Comparison of ENCODE assay signal across 9 mouse cellular contexts in genomic region chr11:116623281-116624124, GRCm38 (mm10). TPM values are rescaled to one million over a fixed set of nuclear protein-coding genes. Genes with fewer than 3 reads are reported as not detected.
A peak's percentile ranks its signal among the peaks of the same experiment; 100 is the strongest.
DNase-seq lines count a peak whose midpoint lies in the region; ATAC-seq and TF ChIP-seq lines count a peak whose summit lies in the region.
"Had no signal": no experiment of that assay in that cellular context is flagged by ENCODE, and none has a peak within 500 bp of the region (broad histone marks: within the 10 kb centered on the region; RNA-seq: fewer than 3 reads in every experiment).

No protein-coding gene starts in this region.

- WGBS in heart, embryonic 14.5 days = 8% methylated on average over 40 of the region's 40 CpGs
- 6% methylated on average over 40 of the region's 40 CpGs for WGBS in neural tube, embryonic 12.5 days

- peak overlapping the region; percentile 75 for H3K4me3 ChIP-seq in G1E (ENCODE audit: low read depth, low read length)
- H3K4me3 ChIP-seq in heart, embryonic 14.5 days (ENCODE audit: control insufficient read depth in 1 of 2, insufficient read depth in 1 of 2, low read depth in 1 of 2, low read length in 2 of 2) = peak overlapping the region; percentile 65 to 79
- peak overlapping the region; percentile 58 for H3K4me3 ChIP-seq in neural tube, embryonic 12.5 days

- no peak for TF ChIP-seq CTCF in G1E (IDR thresholded peaks at IDR 0.05; ENCODE audit: low read depth, low read length)

- no peaks in the 10 kb centered on the region for H3K36me3 ChIP-seq in G1E (replicated peaks)
- H3K36me3 ChIP-seq in heart, embryonic 14.5 days (ENCODE audit: control insufficient read depth, insufficient read depth, low read length) = no peaks in the 10 kb centered on the region
- H3K36me3 ChIP-seq in neural tube, embryonic 12.5 days = no peaks in the 10 kb centered on the region

- peak; percentile 52 for DNase-seq in adrenal gland, postnatal 14 days
- no peak for DNase-seq in adrenal gland, adult 8-10 months
- no peak for DNase-seq in G1E (ENCODE audit: low spot score)
- DNase-seq in liver = peak; percentile 52
- no peak for DNase-seq in layer of hippocampus, adult 8-10 months (ENCODE audit: low spot score in 2 of 2)
- DNase-seq in left cerebral cortex, postnatal 36 days (ENCODE audit: low spot score in 2 of 2) = no peak

- peak overlapping the region in 1 of 2 experiments; percentile 61; a peak in 2 of 4 replicates for H3K27ac ChIP-seq in heart, embryonic 14.5 days (replicated peaks in 1 of 2; ENCODE audit: control insufficient read depth in 1 of 2, insufficient read depth in 1 of 2, low read depth in 2 of 2, low read length in 2 of 2)
- no peak overlapping the region for H3K27ac ChIP-seq in neural tube, embryonic 12.5 days

- H3K9me3 ChIP-seq in G1E (replicated peaks) = no peaks in the 10 kb centered on the region
- H3K9me3 ChIP-seq in heart, embryonic 14.5 days (ENCODE audit: control insufficient read depth, low read length) = no peaks in the 10 kb centered on the region
- H3K9me3 ChIP-seq in neural tube, embryonic 12.5 days = no peaks in the 10 kb centered on the region

- no peak for ATAC-seq in G1E (ENCODE audit: extremely low read depth, insufficient number of reproducible peaks, low FRiP score, poor library complexity, severe bottlenecking)
- ATAC-seq in heart, embryonic 14.5 days (ENCODE audit: insufficient number of reproducible peaks, insufficient read depth, low FRiP score, low read depth) = no peak
- 0 out of 2 replicates have a peak, but pooled peaks have one; percentile 24 for ATAC-seq in neural tube, embryonic 12.5 days (ENCODE audit: low FRiP score, low read depth)

- H3K27me3 ChIP-seq in G1E (ENCODE audit: insufficient read depth, low read length) = peaks cover 42% of the 10 kb centered on the region
- H3K27me3 ChIP-seq in heart, embryonic 14.5 days (ENCODE audit: control insufficient read depth, insufficient read depth, low read length) = no peaks in the 10 kb centered on the region
- peaks cover 9% of the 10 kb centered on the region for H3K27me3 ChIP-seq in neural tube, embryonic 12.5 days (replicated peaks)

- H3K4me2 ChIP-seq in heart, embryonic 14.5 days (ENCODE audit: low read length) = peak overlapping the region; percentile 89
- H3K4me2 ChIP-seq in neural tube, embryonic 12.5 days (replicated peaks) = peak overlapping the region; percentile 81

- H3K4me1 ChIP-seq in G1E (ENCODE audit: insufficient read depth, low read depth, low read length) = peaks cover 73% of the 10 kb centered on the region
- H3K4me1 ChIP-seq in heart, embryonic 14.5 days (ENCODE audit: control insufficient read depth in 2 of 2, insufficient read depth in 2 of 2, low read length in 2 of 2) = peaks cover 59 to 68% of the 10 kb centered on the region in 2 experiments
- H3K4me1 ChIP-seq in neural tube, embryonic 12.5 days = peaks cover 38% of the 10 kb centered on the region

- intact Hi-C loops in left cerebral cortex, postnatal 36 days (cut with DNase I) = no loop called here

- H3K9ac ChIP-seq in heart, embryonic 14.5 days (ENCODE audit: low read length) = peak overlapping the region; percentile 90
- peak overlapping the region; percentile 57 for H3K9ac ChIP-seq in neural tube, embryonic 12.5 days

RNA-seq across cellular contexts. Expression of gene Rhbdf2, which starts 3.3 kb away (rescaled TPM):
- 11.2 and 14.3 TPM in 2 replicates for total RNA-seq in adrenal gland, postnatal 14 days (2021)
- 10 to 100 TPM; 13.3 to 20.5 (median 15.0) TPM for total RNA-seq in adrenal gland, adult 8-10 months (2022)
- total RNA-seq in G1E (2014; fragmentation: Nextera tagmentation) = 2.5 and 5.6 TPM in 2 replicates
- total RNA-seq in G1E (2017) = 1.7 and 1.9 TPM in 2 replicates
- polyA plus RNA-seq in G1E (2012) = 4.2 and 4.8 TPM in 2 replicates
- 6.4 and 6.6 TPM in 2 replicates for polyA plus RNA-seq in heart, embryonic 14.5 days (2014; fragmentation: Nextera tagmentation; extraction: Ambion mirVana)
- 4.9 and 6.5 TPM in 2 replicates for polyA plus RNA-seq in neural tube, embryonic 12.5 days (2016; fragmentation: Nextera tagmentation; extraction: Ambion mirVana)
- total RNA-seq in layer of hippocampus, adult 8-10 months (2022) = 1 to 10 TPM; 1.1 to 2.5 (median 1.8) TPM
- 1 to 10 TPM in 1 of 2 experiments, under 1 TPM in 1; 0.84 to 1.9 TPM for total RNA-seq in left cerebral cortex, postnatal 36 days (2021)

RNA-seq across cellular contexts. Expression of gene Prcd, which starts 29.8 kb away (rescaled TPM):
- total RNA-seq in adrenal gland, postnatal 14 days (2021) = 5.3 and 6.1 TPM in 2 replicates
- total RNA-seq in adrenal gland, adult 8-10 months (2022) = 10 to 100 TPM; 16.6 to 27.2 (median 22.8) TPM
- 2.6 and 4.3 TPM in 2 replicates for total RNA-seq in G1E (2014; fragmentation: Nextera tagmentation)
- total RNA-seq in G1E (2017) = 3.2 and 3.7 TPM in 2 replicates
- 1.5 and 1.9 TPM in 2 replicates for polyA plus RNA-seq in G1E (2012)
- 1.3 and 1.9 TPM in 2 replicates for polyA plus RNA-seq in heart, embryonic 14.5 days (2014; fragmentation: Nextera tagmentation; extraction: Ambion mirVana)
- polyA plus RNA-seq in neural tube, embryonic 12.5 days (2016; fragmentation: Nextera tagmentation; extraction: Ambion mirVana) = 0.39 and 0.79 TPM in 2 replicates
- 1 to 10 TPM; 4.8 to 8.5 (median 5.8) TPM for total RNA-seq in layer of hippocampus, adult 8-10 months (2022)
- total RNA-seq in left cerebral cortex, postnatal 36 days (2021) = 1 to 10 TPM; 4.3 to 6.2 TPM

RNA-seq across cellular contexts. Expression of gene Cygb, which starts 30.6 kb away (rescaled TPM):
- total RNA-seq in adrenal gland, postnatal 14 days (2021) = 30.9 and 35.0 TPM in 2 replicates
- total RNA-seq in adrenal gland, adult 8-10 months (2022) = 10 to 100 TPM; 33.4 to 64.8 (median 48.2) TPM
- total RNA-seq in G1E (2014; fragmentation: Nextera tagmentation) (not detected in 2 replicates), G1E (2017) (not detected in 2 replicates)
- polyA plus RNA-seq in G1E (2012) = 0.05 TPM in 1 of 2 replicates, not detected in the other
- polyA plus RNA-seq in heart, embryonic 14.5 days (2014; fragmentation: Nextera tagmentation; extraction: Ambion mirVana) = 5.8 and 6.7 TPM in 2 replicates
- polyA plus RNA-seq in neural tube, embryonic 12.5 days (2016; fragmentation: Nextera tagmentation; extraction: Ambion mirVana) = 6.7 and 6.9 TPM in 2 replicates
- total RNA-seq in layer of hippocampus, adult 8-10 months (2022) = 10 to 100 TPM; 57.2 to 76.1 (median 63.0) TPM
- total RNA-seq in left cerebral cortex, postnatal 36 days (2021) = 10 to 100 TPM; 44.2 TPM

RNA-seq across cellular contexts. Expression of gene Aanat, which starts 37.3 kb away (rescaled TPM):
- total RNA-seq in adrenal gland, postnatal 14 days (2021) = not detected in 2 replicates
- total RNA-seq in adrenal gland, adult 8-10 months (2022) = not detected
- total RNA-seq in G1E (2014; fragmentation: Nextera tagmentation) = not detected in 2 replicates
- not detected in 2 replicates for total RNA-seq in G1E (2017)
- not detected in 2 replicates for polyA plus RNA-seq in G1E (2012)
- polyA plus RNA-seq in heart, embryonic 14.5 days (2014; fragmentation: Nextera tagmentation; extraction: Ambion mirVana) = 0.28 TPM in 1 of 2 replicates, not detected in the other
- not detected in 2 replicates for polyA plus RNA-seq in neural tube, embryonic 12.5 days (2016; fragmentation: Nextera tagmentation; extraction: Ambion mirVana)
- total RNA-seq in layer of hippocampus, adult 8-10 months (2022) = 1 to 10 TPM in 3 of 4 experiments, under 1 TPM in 1; 0.57 to 3.9 (median 1.4) TPM
- under 1 TPM; 0.62 to 0.97 TPM for total RNA-seq in left cerebral cortex, postnatal 36 days (2021)
- total RNA-seq: heart, postnatal 10 days had no signal

RNA-seq across cellular contexts. Expression of gene Ube2o, which starts 42.3 kb away (rescaled TPM):
- 32.0 and 38.5 TPM in 2 replicates for total RNA-seq in adrenal gland, postnatal 14 days (2021)
- 10 to 100 TPM; 26.5 to 38.4 (median 33.9) TPM for total RNA-seq in adrenal gland, adult 8-10 months (2022)
- 9.2 and 41.7 TPM in 2 replicates for total RNA-seq in G1E (2014; fragmentation: Nextera tagmentation)
- total RNA-seq in G1E (2017) = 6.2 and 6.3 TPM in 2 replicates
- polyA plus RNA-seq in G1E (2012) = 17.9 and 20.1 TPM in 2 replicates
- 14.4 and 17.1 TPM in 2 replicates for polyA plus RNA-seq in heart, embryonic 14.5 days (2014; fragmentation: Nextera tagmentation; extraction: Ambion mirVana)
- 34.3 and 37.6 TPM in 2 replicates for polyA plus RNA-seq in neural tube, embryonic 12.5 days (2016; fragmentation: Nextera tagmentation; extraction: Ambion mirVana)
- 100 to 1,000 TPM in 1 of 4 experiments, 10 to 100 TPM in 3; 96.8 to 110 (median 98.8) TPM for total RNA-seq in layer of hippocampus, adult 8-10 months (2022)
- 100 to 1,000 TPM; 121 to 126 TPM for total RNA-seq in left cerebral cortex, postnatal 36 days (2021)

Comparison
In these comparisons a context has a peak if more than half of its experiments do, and no peak if none do; other contexts are left out.
1. DNase-seq: peak in adrenal gland, postnatal 14 days (single experiment) and liver (single experiment); none in adrenal gland, adult 8-10 months (single experiment), G1E (single experiment), layer of hippocampus, adult 8-10 months (0 of 2) and left cerebral cortex, postnatal 36 days (0 of 2).
2. RNA of gene Cygb, which starts 30.6 kb away (total RNA-seq): 57.2 to 76.1 TPM in layer of hippocampus, adult 8-10 months, 33.4 to 64.8 TPM in adrenal gland, adult 8-10 months, 44.2 TPM in left cerebral cortex, postnatal 36 days and 30.9 to 35.0 TPM in adrenal gland, postnatal 14 days; not detected in G1E; every median in the first group is over 10 times any median in the second.
3. Peak in every context shown above with its lines, with median percentiles within 50 percentile points of each other: H3K4me3 ChIP-seq.